Mouse (Mus musculus) midbrain, embryonic 13.5 days (tissue): ENCODE measurements around the gene Cdh22. TPM values are rescaled to one million over a fixed set of nuclear protein-coding genes. Genes with fewer than 3 reads are reported as not detected.
A peak's percentile ranks its signal among the peaks of the same experiment; 100 is the strongest.

Experiments
- ATAC-seq: fragments of 200-750 bp; cut with Nextera tagmentation; 2 replicates; pipeline ENCODE4 v1.8.0; 2017; ENCODE audit warnings: mild to moderate bottlenecking, moderate TSS enrichment, moderate library complexity
- H3K27ac ChIP-seq: fragments of 300-500 bp; sonication (generic); 2 replicates; pipeline ENCODE4 v1.5.1; 2015; ENCODE audit warnings: inconsistent platforms, mild to moderate bottlenecking, moderate library complexity
- H3K27me3 ChIP-seq: fragments of 300-500 bp; sonication (generic); 2 replicates; pipeline ENCODE4 v1.6.1; 2015; ENCODE audit warnings: mild to moderate bottlenecking, inconsistent platforms
- H3K36me3 ChIP-seq: fragments of 300-500 bp; sonication (generic); 2 replicates; pipeline ENCODE4 v1.6.1; 2015; ENCODE audit warnings: mild to moderate bottlenecking, inconsistent platforms
- H3K4me1 ChIP-seq: fragments of 300-500 bp; sonication (generic); replicated peaks from 2 replicates; pipeline ENCODE4 v1.6.1; 2015; ENCODE audit warnings: inconsistent platforms
- H3K4me2 ChIP-seq: fragments of 300-500 bp; sonication (generic); replicated peaks from 2 replicates; pipeline ENCODE4 v1.6.1; 2015; ENCODE audit warnings: moderate library complexity, mild to moderate bottlenecking, inconsistent platforms
- H3K4me3 ChIP-seq: fragments of 300-500 bp; sonication (generic); replicated peaks from 2 replicates; pipeline ENCODE4 v1.5.1; 2015; ENCODE audit warnings: mild to moderate bottlenecking, inconsistent platforms
- H3K9ac ChIP-seq: fragments of 300-500 bp; sonication (generic); replicated peaks from 2 replicates; pipeline ENCODE4 v1.6.1; 2015; ENCODE audit warnings: mild to moderate bottlenecking, inconsistent platforms
- H3K9me3 ChIP-seq: fragments of 300-500 bp; sonication (generic); 2 replicates; pipeline ENCODE4 v1.6.1; 2016; ENCODE audit warnings: mild to moderate bottlenecking, inconsistent platforms
- WGBS: fragments of 180-500 bp; shearing (Covaris S2); methylation state at CpG from one replicate; pipeline ENCODE4 v1.1.7; 2015; 5-methylcytosine and 5-hydroxymethylcytosine counted together
- polyA plus RNA-seq: library from polyadenylated mRNA; unstranded; fragments of >200 nt; fragmentation: Nextera tagmentation; extraction: Ambion mirVana; gene quantifications from 2 replicates; pipeline ENCODE4 v1.2.1, GENCODE M21; 2015

Gene Cdh22
- 10.4 and 15.7 TPM in 2 replicates for polyA plus RNA-seq

DNA sequence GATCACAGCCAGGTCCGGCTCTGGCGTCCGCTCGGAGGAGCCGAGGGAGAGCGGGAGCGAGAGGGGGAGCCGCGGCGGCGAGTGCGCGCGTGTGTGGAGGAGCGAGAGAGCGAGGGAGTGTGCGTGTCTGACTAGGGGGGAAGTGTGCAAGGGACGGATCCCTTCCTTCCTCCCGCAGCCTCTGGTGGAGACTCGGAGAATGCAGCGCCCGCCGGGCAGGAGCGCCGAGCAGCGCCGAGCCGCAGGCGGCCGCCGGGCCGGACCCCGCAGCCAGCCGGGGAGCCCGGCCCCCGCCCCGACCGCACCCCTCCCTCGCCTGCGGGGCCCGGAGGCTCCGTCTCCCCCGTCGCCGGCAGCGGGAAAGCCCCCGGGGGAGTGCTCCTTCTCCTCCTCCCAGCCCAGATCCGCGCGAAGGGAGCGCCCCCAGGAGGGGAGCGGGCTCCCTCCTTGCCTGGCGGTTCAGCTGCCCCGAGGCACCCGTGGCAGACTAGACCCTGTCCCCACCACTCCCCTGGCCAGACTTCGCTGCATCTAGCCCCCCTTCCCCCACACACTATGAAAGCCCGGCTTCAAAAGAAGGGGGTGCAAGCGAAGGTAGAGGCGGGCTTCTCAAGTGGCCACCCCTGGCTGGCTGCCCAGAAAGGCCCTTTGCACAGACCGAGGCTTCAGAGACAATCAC is at the start of gene Cdh22:
Gene Cdh22 (minus strand): TSS at position 241 of the 679 bp plus-strand sequence.
- Histone ChIP-seq H3K27me3 (peaks cover 80% of the 10 kb centered on the region), H3K27ac (peak within 1 kb of the TSS; percentile 91), H3K4me1 (peaks cover 57% of the 10 kb centered on the region), H3K9me3 (no peaks in the 10 kb centered on the region), H3K36me3 (no peaks in the 10 kb centered on the region), H3K4me3 (peak within 1 kb of the TSS; percentile 81), H3K4me2 (peak within 1 kb of the TSS; percentile 95), H3K9ac (peak within 1 kb of the TSS; percentile 89)
- peak; percentile 87 for ATAC-seq
- 0% methylated on average over 15 of the region's 60 CpGs for WGBS

DNA sequence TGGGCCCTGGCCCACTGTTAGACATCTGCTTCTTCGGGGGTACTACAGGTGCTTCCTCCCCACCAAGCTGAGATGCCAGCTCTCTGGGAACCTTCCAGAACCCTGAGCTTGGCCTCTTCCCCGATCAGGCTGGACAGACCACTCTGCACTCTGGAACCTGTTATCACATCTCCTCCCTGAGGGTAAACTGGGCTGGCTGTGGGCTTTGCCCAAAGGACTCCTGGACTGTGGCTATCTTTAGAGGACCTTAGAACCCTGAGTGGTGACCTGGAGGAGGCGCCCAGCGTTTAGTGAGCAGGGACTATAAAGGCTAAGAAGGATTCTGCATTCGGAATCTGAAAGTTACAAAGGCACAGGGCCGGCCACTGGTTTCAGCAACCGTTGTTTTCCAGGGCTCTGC is 49.7 kb upstream of the Cdh22 start:
- 95% methylated on average over 7 of the region's 7 CpGs for WGBS

DNA sequence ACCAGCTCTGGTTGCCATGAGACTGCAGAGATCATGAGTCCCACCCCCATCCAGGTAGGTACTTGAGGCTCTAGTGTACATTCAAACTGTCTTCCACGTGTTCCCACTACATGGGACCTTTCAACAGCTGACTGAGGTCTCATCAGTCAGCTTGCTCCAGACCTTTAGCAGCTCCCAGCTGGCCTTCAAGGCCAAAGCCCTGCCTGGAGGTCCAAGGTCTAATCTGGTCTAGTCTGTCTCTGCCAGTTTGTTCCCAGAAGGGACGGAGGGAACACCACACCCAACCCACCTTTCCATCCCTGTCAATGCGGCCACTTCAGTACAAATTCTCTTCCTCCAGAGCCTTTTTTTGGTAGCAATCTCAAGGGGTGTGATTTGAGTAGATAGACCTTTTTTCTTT is 49.0 kb upstream of the Cdh22 start:
- 92% methylated on average over 3 of the region's 3 CpGs for WGBS
- Histone ChIP-seq H3K27ac (no peak overlapping the region), H3K9me3 (no peaks in the 10 kb centered on the region), H3K4me2 (no peak overlapping the region), H3K9ac (no peak overlapping the region), H3K4me1 (peaks cover 57% of the 10 kb centered on the region), H3K4me3 (no peak overlapping the region), H3K36me3 (peaks cover 25% of the 10 kb centered on the region), H3K27me3 (no peaks in the 10 kb centered on the region)
- no peak for ATAC-seq

More for the DNA sequence above, 49.7 kb upstream of the Cdh22 start:
- ATAC-seq: no peak
- H3K36me3 ChIP-seq: peaks cover 27% of the 10 kb centered on the region
- H3K4me1 ChIP-seq: peaks cover 56% of the 10 kb centered on the region
- H3K4me3 ChIP-seq: no peak overlapping the region
- no peaks in the 10 kb centered on the region for H3K9me3 ChIP-seq
- no peaks in the 10 kb centered on the region for H3K27me3 ChIP-seq
- H3K27ac ChIP-seq: no peak overlapping the region
- no peak overlapping the region for H3K4me2 ChIP-seq
- H3K9ac ChIP-seq: no peak overlapping the region

DNA sequence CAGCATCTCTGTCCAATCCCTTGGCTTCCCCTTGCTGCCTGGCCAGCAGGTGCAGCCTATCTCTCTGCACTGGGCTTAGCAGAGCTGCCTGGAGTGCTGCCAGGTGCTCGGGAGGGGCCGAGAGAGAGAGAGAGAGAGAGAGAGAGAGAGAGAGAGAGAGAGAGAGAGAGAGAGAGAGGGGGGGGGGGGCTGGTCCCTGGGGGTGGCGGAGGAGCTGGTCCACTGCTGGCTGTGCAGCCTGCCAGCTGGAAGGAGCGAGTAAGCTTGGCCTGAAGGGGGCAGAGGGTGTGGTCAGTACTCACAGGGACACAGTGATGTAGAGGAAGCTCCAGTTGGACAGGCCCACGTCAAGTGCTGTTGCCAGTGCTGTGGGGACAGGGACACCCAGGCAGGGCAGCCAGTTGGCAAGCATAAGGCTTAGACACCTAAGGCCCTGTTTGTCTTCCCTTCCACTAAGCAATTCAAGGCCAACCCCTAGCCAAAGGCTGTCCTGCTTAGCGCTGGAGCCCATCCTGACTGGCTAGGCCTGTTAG is 47.2 kb upstream of the Cdh22 start:
- Histone ChIP-seq H3K36me3 (peaks cover 37% of the 10 kb centered on the region), H3K4me2 (no peak overlapping the region), H3K27ac (peak overlapping the region; percentile 53; the same call in 1 of the 2 replicates), H3K27me3 (0 out of 2 replicates have a peak, but pooled peaks cover 6% of the 10 kb centered on the region), H3K9ac (0 out of 2 replicates have a peak overlapping the region, but pooled peaks have one; percentile 10), H3K4me1 (peaks cover 47% of the 10 kb centered on the region), H3K9me3 (no peaks in the 10 kb centered on the region), H3K4me3 (no peak overlapping the region)
- no peak for ATAC-seq
- WGBS: 56% methylated on average over 6 of the region's 6 CpGs

DNA sequence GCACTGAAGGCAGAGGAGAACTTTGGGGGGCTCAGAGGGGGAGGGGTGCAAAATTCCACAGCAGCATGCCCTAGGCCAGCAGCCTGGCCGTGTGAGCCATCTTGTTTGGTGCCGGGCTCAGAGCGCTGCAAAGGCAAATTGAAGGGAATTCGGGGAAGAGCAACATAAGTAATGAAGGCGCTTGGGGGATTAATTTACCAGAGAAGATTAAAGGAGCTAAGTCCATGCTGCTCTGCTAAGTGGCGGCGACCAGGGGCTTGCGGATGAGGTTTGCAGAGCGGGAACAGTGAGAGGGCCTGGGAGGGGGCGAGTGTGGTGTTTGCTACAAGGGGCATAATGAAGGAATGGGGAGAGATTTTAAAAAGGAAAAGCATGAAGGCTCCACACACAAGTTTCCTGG is 44.7 kb upstream of the Cdh22 start:
- H3K4me3 ChIP-seq: no peak overlapping the region
- H3K4me2 ChIP-seq: no peak overlapping the region
- H3K9ac ChIP-seq: 0 out of 2 replicates have a peak overlapping the region, but pooled peaks have one; percentile 17
- H3K9me3 ChIP-seq: no peaks in the 10 kb centered on the region
- WGBS: 14% methylated on average over 10 of the region's 10 CpGs
- 0 out of 2 replicates have a peak, but pooled peaks cover 6% of the 10 kb centered on the region for H3K27me3 ChIP-seq
- peaks cover 42% of the 10 kb centered on the region for H3K36me3 ChIP-seq
- no peak for ATAC-seq
- peaks cover 59% of the 10 kb centered on the region for H3K4me1 ChIP-seq
- peak overlapping the region; percentile 74 for H3K27ac ChIP-seq

DNA sequence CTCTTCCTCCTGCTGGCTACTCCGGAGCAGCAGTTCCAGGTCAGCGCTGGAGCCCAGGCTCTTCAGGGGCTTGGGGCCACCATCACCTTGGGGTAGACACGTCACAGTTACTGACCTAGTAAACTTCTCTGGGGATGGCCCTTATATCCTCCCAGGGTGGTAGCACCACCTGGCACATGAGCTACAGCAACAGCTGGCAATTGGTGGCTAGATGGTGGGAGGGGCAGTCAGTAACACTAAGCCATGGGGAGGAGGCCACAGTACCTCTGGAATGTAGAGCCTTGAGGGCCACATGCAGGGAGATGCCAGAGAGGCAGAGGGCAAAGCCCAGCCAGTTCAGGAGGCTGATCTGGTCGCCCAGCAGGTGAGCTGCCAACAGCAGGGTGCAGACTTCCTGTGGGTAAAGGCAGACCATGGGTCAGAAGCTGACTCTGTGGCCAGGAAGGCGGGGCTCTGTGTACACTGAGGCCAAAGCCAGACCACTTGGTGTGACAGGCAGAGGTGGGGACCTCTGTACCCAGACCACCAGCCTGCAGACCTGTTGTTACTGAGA is 42.6 kb upstream of the Cdh22 start:
- Histone ChIP-seq H3K4me3 (no peak overlapping the region), H3K27me3 (peaks cover 6% of the 10 kb centered on the region; the same call in 1 of the 2 replicates), H3K27ac (no peak overlapping the region), H3K9ac (no peak overlapping the region), H3K36me3 (peaks cover 29% of the 10 kb centered on the region), H3K4me1 (peaks cover 69% of the 10 kb centered on the region), H3K4me2 (no peak overlapping the region), H3K9me3 (no peaks in the 10 kb centered on the region)
- no peak for ATAC-seq
- 79% methylated on average over 5 of the region's 5 CpGs for WGBS

DNA sequence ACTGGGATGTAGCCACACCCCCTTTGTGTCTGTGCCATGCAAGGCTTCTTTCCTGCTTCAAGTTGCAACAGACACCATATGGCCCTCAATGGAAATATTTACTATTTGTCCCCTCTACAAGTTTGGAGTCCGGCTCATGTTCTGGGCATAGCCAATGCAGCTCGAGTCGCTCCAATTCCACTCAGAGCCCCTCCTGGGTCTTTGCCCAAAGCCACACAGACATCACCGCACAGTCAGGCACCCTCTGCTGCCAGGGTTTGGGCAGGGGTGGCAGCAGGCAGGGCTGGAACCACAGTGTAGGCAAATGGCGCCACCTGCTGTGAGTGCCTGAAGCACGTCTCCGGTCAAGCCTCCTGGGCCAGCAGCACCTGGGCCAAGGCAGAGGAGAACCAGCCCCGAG is 41.2 kb upstream of the Cdh22 start:
- Histone ChIP-seq H3K9ac (no peak overlapping the region), H3K4me1 (peaks cover 74% of the 10 kb centered on the region), H3K9me3 (no peaks in the 10 kb centered on the region), H3K27ac (peak overlapping the region; percentile 78), H3K27me3 (peaks cover 6% of the 10 kb centered on the region; the same call in 1 of the 2 replicates), H3K36me3 (peaks cover 22% of the 10 kb centered on the region), H3K4me2 (no peak overlapping the region), H3K4me3 (no peak overlapping the region)
- 17% methylated on average over 8 of the region's 8 CpGs for WGBS
- ATAC-seq: peak; percentile 44

DNA sequence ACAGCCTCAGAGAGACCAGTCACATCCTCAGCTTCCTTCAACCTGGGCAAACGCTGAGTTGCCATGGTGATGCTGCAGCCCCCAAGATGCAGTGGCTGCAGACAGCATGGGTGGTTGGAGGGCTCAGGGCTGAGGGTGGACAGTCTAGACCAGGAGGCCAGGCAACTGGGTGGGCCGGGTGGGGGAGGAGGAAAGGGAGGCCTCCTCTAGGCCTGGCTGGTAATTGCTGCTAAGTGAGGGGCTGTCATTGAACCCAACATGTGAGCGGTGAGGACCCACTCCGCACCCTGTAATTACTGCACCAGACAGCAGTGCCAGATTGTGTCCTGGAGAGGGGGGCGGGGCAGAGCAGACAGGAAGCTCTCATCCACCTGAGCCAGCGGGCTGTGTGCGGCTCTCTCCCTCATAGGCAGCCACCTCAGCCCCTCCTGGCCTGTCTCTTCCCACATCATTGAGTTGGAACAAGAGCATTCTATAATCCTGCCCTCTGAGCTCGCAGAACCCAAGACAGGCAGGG is 40.5 kb upstream of the Cdh22 start:
- Histone ChIP-seq H3K36me3 (peaks cover 17% of the 10 kb centered on the region), H3K9me3 (no peaks in the 10 kb centered on the region), H3K4me2 (no peak overlapping the region), H3K4me3 (no peak overlapping the region), H3K27me3 (peaks cover 6% of the 10 kb centered on the region; the same call in 1 of the 2 replicates), H3K27ac (peak overlapping the region; percentile 78), H3K4me1 (peaks cover 75% of the 10 kb centered on the region), H3K9ac (peak overlapping the region; percentile 45; the same call in 1 of the 2 replicates)
- peak; percentile 77 for ATAC-seq
- 29% methylated on average over 8 of the region's 8 CpGs for WGBS

DNA sequence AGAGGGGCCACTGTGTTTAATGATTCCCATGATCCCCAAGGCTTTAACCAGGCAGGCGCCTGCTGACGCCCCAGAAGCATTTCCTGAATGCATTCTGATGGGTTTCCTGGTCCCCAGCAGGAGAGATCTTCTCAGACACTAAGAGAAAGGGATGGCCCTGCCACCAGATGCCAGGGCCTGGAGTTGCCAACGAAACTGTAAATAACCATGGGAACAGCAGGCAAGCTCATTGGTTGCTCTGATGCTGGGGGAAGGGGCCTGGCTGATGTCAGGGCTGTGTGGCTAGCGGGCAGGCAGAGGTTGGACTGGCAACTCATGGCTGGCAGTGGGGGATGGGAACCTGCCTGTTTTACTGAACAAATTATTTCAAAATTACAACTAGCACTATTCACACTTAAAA is 38.9 kb upstream of the Cdh22 start:
- no peak for ATAC-seq
- H3K9ac ChIP-seq: no peak overlapping the region

DNA sequence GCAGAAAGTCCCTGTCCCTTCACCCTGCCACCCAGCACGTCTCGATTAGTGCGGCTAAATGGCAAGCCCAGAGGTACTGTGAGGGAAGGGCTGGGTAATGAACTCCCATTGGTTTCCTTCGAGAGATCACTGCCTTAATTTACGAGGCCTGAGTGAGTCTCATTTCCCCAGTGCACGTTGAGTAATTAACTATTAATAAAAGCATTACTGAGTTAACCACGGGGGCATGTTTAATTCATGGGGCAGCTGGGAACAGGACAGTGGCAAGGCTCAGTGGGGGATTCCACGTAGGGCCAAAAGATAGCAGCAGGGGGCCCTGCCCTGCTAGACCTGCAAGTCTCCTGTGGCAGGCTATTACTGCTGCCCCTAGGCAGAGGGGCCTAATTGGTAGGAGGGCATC is 36.7 kb upstream of the Cdh22 start:
- H3K4me3 ChIP-seq: no peak overlapping the region
- no peaks in the 10 kb centered on the region for H3K36me3 ChIP-seq
- H3K27ac ChIP-seq: peak overlapping the region; percentile 59
- H3K4me2 ChIP-seq: no peak overlapping the region
- ATAC-seq: no peak
- no peak overlapping the region for H3K9ac ChIP-seq
- peaks cover 5% of the 10 kb centered on the region; the same call in 1 of the 2 replicates for H3K27me3 ChIP-seq
- 8% methylated on average over 8 of the region's 8 CpGs for WGBS
- no peaks in the 10 kb centered on the region for H3K9me3 ChIP-seq
- H3K4me1 ChIP-seq: peaks cover 67% of the 10 kb centered on the region

More for the DNA sequence above, 38.9 kb upstream of the Cdh22 start:
- Histone ChIP-seq H3K9me3 (no peaks in the 10 kb centered on the region), H3K4me3 (no peak overlapping the region), H3K4me1 (peaks cover 59% of the 10 kb centered on the region), H3K27ac (peak overlapping the region; percentile 7; the same call in 1 of the 2 replicates), H3K27me3 (peaks cover 10% of the 10 kb centered on the region; the same call in 1 of the 2 replicates), H3K36me3 (peaks cover 17% of the 10 kb centered on the region), H3K4me2 (no peak overlapping the region)
- WGBS: 43% methylated on average over 4 of the region's 4 CpGs

DNA sequence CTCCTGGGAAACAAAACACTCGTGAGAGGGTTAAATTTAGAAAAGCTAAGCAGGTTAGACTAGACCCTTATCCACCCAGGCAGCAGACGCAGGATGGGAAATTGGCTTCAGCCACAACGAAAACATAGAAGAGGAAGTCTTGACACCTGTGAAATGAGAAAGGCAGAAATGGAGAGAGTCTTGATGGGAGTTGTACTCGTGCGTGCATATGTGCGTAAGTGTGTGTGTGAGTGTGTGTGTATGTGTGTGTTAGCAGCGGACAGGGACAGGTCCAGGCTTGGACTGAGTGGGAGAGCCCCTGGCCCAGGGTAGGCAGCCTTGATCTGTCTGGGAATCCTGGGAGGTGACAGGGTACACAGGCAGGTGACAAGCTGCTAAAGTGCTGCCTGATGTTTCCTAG is 36.2 kb upstream of the Cdh22 start:
- no peaks in the 10 kb centered on the region for H3K36me3 ChIP-seq
- no peaks in the 10 kb centered on the region for H3K9me3 ChIP-seq
- ATAC-seq: no peak
- H3K4me1 ChIP-seq: peaks cover 67% of the 10 kb centered on the region
- H3K9ac ChIP-seq: no peak overlapping the region
- H3K4me3 ChIP-seq: no peak overlapping the region
- no peak overlapping the region for H3K4me2 ChIP-seq
- H3K27ac ChIP-seq: peak overlapping the region; percentile 59
- H3K27me3 ChIP-seq: peaks cover 5% of the 10 kb centered on the region; the same call in 1 of the 2 replicates
- WGBS: 47% methylated on average over 7 of the region's 7 CpGs

DNA sequence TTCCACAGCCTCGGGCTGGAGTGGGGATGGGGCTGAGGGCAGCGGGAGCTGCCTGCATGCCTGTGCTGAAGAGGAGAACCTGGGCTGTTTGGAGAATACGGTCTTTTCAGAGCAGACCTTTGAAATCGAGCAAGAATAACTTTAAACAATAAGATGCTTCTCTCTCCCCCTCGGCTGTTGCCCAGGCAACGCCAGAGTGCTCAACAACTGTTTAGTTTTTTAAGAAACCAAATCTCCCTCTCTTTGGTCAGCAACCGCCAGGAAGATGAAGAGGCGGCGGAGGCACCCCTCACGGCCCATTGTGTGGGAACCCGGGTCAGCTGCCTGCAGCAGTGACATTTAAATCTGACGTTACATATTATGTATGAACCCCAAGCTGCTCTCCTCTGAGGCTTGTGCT is 32.1 kb upstream of the Cdh22 start:
- Histone ChIP-seq H3K9me3 (no peaks in the 10 kb centered on the region), H3K4me3 (no peak overlapping the region), H3K9ac (peak overlapping the region; percentile 24; the same call in 1 of the 2 replicates), H3K4me1 (peaks cover 50% of the 10 kb centered on the region), H3K4me2 (peak overlapping the region; percentile 25), H3K27ac (no peak overlapping the region; the same call in 1 of the 2 replicates), H3K27me3 (peaks cover 10% of the 10 kb centered on the region; the same call in 1 of the 2 replicates), H3K36me3 (no peaks in the 10 kb centered on the region)
- no peak; the same call in 1 of the 2 replicates for ATAC-seq
- 1% methylated on average over 12 of the region's 12 CpGs for WGBS
